Mouse (Mus musculus) kidney, embryonic 15.5 days (tissue): ENCODE data around the gene Slc22a21. TPM values are rescaled to one million over a fixed set of nuclear protein-coding genes. Genes with fewer than 3 reads are reported as not detected.

Source experiments
- ATAC-seq: fragments of 200-750 bp; cut with Nextera tagmentation; replicated peaks from 2 replicates; pipeline ENCODE4 v1.8.0; 2017; ENCODE audit warnings: moderate TSS enrichment; ENCODE audit not compliant: low FRiP score
- H3K27ac ChIP-seq: fragments of 300-500 bp; sonication (generic); 2 replicates; pipeline ENCODE4 v1.5.1; 2015; ENCODE audit warnings: mild to moderate bottlenecking, inconsistent platforms
- H3K27me3 ChIP-seq: fragments of 300-500 bp; sonication (generic); 2 replicates; pipeline ENCODE4 v1.6.1; 2015; ENCODE audit warnings: inconsistent platforms
- H3K36me3 ChIP-seq: fragments of 300-500 bp; sonication (generic); 2 replicates; pipeline ENCODE4 v1.6.1; 2015; ENCODE audit warnings: inconsistent platforms
- H3K4me1 ChIP-seq: fragments of 300-500 bp; sonication (generic); 2 replicates; pipeline ENCODE4 v1.6.1; 2015; ENCODE audit warnings: inconsistent platforms
- H3K4me2 ChIP-seq: fragments of 300-500 bp; sonication (generic); 2 replicates; pipeline ENCODE4 v1.6.1; 2015; ENCODE audit warnings: moderate library complexity, mild to moderate bottlenecking, inconsistent platforms
- H3K4me3 ChIP-seq: fragments of 300-500 bp; sonication (generic); replicated peaks from 2 replicates; pipeline ENCODE4 v1.5.1; 2015; ENCODE audit warnings: mild to moderate bottlenecking, inconsistent platforms
- H3K9ac ChIP-seq: fragments of 300-500 bp; sonication (generic); 2 replicates; pipeline ENCODE4 v1.6.1; 2015; ENCODE audit warnings: mild to moderate bottlenecking, inconsistent platforms
- H3K9me3 ChIP-seq: fragments of 300-500 bp; sonication (generic); replicated peaks from 2 replicates; pipeline ENCODE4 v1.6.1; 2016; ENCODE audit warnings: inconsistent platforms
- WGBS: fragments of 180-500 bp; shearing (Covaris S2); methylation state at CpG from one replicate; pipeline ENCODE4 v1.1.7; 2015; ENCODE audit warnings: mixed read lengths; 5-methylcytosine and 5-hydroxymethylcytosine counted together
- polyA plus RNA-seq: library from polyadenylated mRNA; unstranded; fragments of >200 nt; fragmentation: Nextera tagmentation; extraction: Ambion mirVana; gene quantifications from 2 replicates; pipeline ENCODE4 v1.2.1, GENCODE M21; 2015

Slc22a21 gene
- polyA plus RNA-seq, 1 experiment from 2014 or later = 5.6 TPM

- Histone ChIP-seq H3K9ac (no peak overlapping the region), H3K9me3 (no peaks in the 10 kb centered on the region), H3K27me3 (no peaks in the 10 kb centered on the region), H3K4me1 (0 out of 2 replicates have a peak, but pooled peaks cover 5% of the 10 kb centered on the region), H3K27ac (no peak overlapping the region), H3K4me2 (no peak overlapping the region), H3K4me3 (no peak overlapping the region), H3K36me3 (no peaks in the 10 kb centered on the region)
- no peak for ATAC-seq
- 83% methylated on average over 3 of the region's 3 CpGs for WGBS
These were observed 51.5 kb downstream of the Slc22a21 start for GRCm38 (mm10) chr11:53928585-53928984.

DNA sequence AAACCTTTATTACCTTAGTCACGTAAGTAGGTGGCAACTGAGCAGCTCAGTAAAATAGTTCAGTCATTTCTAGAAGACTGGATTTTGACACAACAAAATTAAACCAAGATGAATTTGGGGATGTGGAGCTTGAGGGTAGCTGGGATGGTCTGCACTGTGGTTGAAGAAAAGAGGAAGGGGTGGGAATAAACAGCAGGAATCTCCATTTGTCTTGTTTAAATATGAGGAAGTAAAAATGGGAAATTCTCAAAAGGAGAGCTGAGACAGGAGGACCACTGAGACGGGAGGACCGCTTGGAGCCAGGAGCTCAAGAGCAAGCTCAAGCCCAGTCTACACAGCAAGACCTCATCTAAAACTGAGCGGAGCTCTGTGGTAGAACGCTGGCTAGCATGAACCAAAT, 53.8 kb downstream of the Slc22a21 start:
- no peaks in the 10 kb centered on the region for H3K9me3 ChIP-seq

GRCm38 (mm10) chr11:53918851-53919250, 61.3 kb downstream of the Slc22a21 start:
- Histone ChIP-seq H3K9me3 (no peaks in the 10 kb centered on the region), H3K4me2 (no peak overlapping the region), H3K27me3 (no peaks in the 10 kb centered on the region), H3K4me1 (no peaks in the 10 kb centered on the region), H3K27ac (no peak overlapping the region), H3K4me3 (no peak overlapping the region), H3K36me3 (no peaks in the 10 kb centered on the region), H3K9ac (no peak overlapping the region)
- no peak for ATAC-seq
- 92% methylated on average over 4 of the region's 4 CpGs for WGBS

More for the DNA sequence above, 53.8 kb downstream of the Slc22a21 start:
- ATAC-seq = no peak
- Histone ChIP-seq H3K27me3 (no peaks in the 10 kb centered on the region), H3K4me2 (no peak overlapping the region), H3K4me3 (no peak overlapping the region), H3K4me1 (0 out of 2 replicates have a peak, but pooled peaks cover 4% of the 10 kb centered on the region), H3K27ac (no peak overlapping the region), H3K36me3 (no peaks in the 10 kb centered on the region), H3K9ac (no peak overlapping the region)
- WGBS = 95% methylated on average over 5 of the region's 5 CpGs

GRCm38 (mm10) chr11:53911011-53911410, 69.1 kb downstream of the Slc22a21 start:
- Histone ChIP-seq H3K4me3 (no peak overlapping the region), H3K4me1 (no peaks in the 10 kb centered on the region), H3K36me3 (no peaks in the 10 kb centered on the region), H3K9ac (no peak overlapping the region), H3K4me2 (no peak overlapping the region), H3K27me3 (no peaks in the 10 kb centered on the region), H3K9me3 (no peaks in the 10 kb centered on the region), H3K27ac (no peak overlapping the region)
- ATAC-seq = no peak
- 66% methylated on average over 4 of the region's 4 CpGs for WGBS

DNA sequence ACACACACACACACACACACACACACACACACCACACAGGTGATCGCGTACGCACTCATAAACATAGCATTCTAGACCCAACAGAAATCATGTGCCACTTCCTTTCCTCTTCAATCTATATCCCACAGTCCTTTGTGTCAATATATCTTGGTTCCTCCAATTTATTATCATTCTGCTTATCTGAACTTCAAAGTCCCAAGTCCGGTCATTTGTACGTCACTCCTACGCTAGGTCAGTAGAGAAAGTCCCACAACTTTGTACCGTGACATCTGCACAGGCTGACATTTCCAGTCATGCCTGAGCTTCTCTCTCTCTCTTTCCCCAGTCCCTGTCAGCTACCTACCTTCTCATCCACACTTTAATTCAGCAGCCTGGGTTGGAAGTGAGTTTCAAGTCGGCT, 71.4 kb downstream of the Slc22a21 start:
- 83% methylated on average over 8 of the region's 8 CpGs for WGBS
- ATAC-seq = no peak
- H3K27me3 ChIP-seq = no peaks in the 10 kb centered on the region
- H3K4me2 ChIP-seq = no peak overlapping the region
- no peak overlapping the region for H3K4me3 ChIP-seq
- no peak overlapping the region for H3K27ac ChIP-seq
- H3K9me3 ChIP-seq = no peaks in the 10 kb centered on the region
- H3K4me1 ChIP-seq = peaks cover 13% of the 10 kb centered on the region
- H3K36me3 ChIP-seq = no peaks in the 10 kb centered on the region
- H3K9ac ChIP-seq = no peak overlapping the region

DNA sequence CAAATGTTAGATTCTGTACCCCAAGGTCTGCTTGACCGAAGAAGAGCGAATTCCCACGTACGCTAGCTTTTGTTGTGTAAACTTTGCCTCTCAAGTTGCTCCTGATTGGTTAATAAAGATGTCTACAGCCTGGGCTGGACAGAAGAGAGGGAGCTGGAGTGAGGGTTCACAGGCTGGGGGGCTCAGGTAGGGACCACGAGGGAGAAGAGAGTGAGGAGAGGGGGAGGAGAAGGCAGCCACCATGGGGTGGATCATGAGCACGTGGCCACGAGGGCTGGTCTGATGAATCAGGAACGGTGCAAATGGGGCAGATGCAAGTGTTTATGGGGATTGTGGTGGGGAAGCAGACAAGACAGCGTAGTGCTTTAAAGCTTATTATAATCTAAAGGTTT, 75.6 kb downstream of the Slc22a21 start:
- H3K4me1 ChIP-seq = peaks cover 20% of the 10 kb centered on the region
- peak overlapping the region; percentile 29; the same call in 1 of the 2 replicates for H3K4me2 ChIP-seq
- no peak overlapping the region for H3K9ac ChIP-seq
- no peaks in the 10 kb centered on the region for H3K27me3 ChIP-seq
- ATAC-seq = peak; percentile 61
- peak overlapping the region; percentile 62 for H3K27ac ChIP-seq
- H3K4me3 ChIP-seq = no peak overlapping the region
- 59% methylated on average over 9 of the region's 9 CpGs for WGBS
- no peaks in the 10 kb centered on the region for H3K36me3 ChIP-seq
- no peaks in the 10 kb centered on the region for H3K9me3 ChIP-seq

DNA sequence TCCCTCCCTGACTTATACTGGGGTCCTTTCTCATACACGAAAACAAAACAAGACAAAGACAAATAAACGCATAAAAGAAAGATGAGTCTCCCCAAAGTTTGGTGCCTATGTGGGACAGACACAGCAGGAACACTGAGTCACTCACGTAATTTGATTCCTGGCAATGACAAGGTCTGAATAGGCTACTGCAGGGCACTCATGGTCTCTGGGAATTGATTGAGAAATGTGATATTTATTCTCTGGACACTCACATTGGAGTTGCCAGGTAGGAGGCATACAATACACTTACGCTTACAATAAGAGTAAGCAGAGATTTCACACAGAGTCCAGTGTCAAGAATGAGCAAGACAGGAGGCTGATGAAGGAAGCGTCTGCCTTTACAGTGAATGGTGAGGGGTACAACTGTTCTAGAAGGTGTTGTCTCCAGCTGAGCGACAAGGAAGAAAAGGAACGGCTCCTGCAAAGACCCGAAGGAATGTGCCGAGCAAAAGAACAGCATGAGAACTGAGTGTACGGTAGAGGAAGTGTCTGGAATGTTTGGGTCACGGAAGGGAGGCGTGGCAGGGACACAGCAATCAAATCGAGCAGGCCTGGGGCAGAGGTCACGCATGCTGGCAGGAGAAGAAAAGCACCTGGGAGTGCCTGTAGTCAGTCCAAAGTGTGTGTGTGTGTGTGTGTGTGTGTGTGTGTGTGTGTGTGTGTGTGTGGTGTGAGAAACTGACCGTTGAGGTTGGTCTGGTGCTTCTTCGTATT, 76.2 kb downstream of the Slc22a21 start:
- H3K4me1 ChIP-seq = peaks cover 20% of the 10 kb centered on the region
- peak overlapping the region; percentile 29 for H3K4me2 ChIP-seq
- peak overlapping the region; percentile 62 for H3K27ac ChIP-seq
- WGBS = 21% methylated on average over 16 of the region's 16 CpGs
- no peaks in the 10 kb centered on the region for H3K27me3 ChIP-seq
- no peak overlapping the region for H3K9ac ChIP-seq
- peak; percentile 86 for ATAC-seq
- no peaks in the 10 kb centered on the region for H3K36me3 ChIP-seq
- H3K4me3 ChIP-seq = no peak overlapping the region
- no peaks in the 10 kb centered on the region for H3K9me3 ChIP-seq

GRCm38 (mm10) chr11:53902741-53903140, 77.4 kb downstream of the Slc22a21 start:
- Histone ChIP-seq H3K4me3 (no peak overlapping the region), H3K27ac (no peak overlapping the region), H3K4me2 (no peak overlapping the region), H3K27me3 (no peaks in the 10 kb centered on the region), H3K36me3 (no peaks in the 10 kb centered on the region), H3K9me3 (no peaks in the 10 kb centered on the region), H3K9ac (no peak overlapping the region), H3K4me1 (peaks cover 20% of the 10 kb centered on the region)
- WGBS = 79% methylated on average over 14 of the region's 14 CpGs
- no peak for ATAC-seq

GRCm38 (mm10) chr11:53900991-53901390, 79.1 kb downstream of the Slc22a21 start:
- 50% methylated on average over 1 of the region's 1 CpGs for WGBS
- Histone ChIP-seq H3K4me2 (no peak overlapping the region), H3K36me3 (no peaks in the 10 kb centered on the region), H3K4me3 (no peak overlapping the region), H3K9me3 (no peaks in the 10 kb centered on the region), H3K27ac (no peak overlapping the region), H3K27me3 (no peaks in the 10 kb centered on the region), H3K9ac (no peak overlapping the region), H3K4me1 (peaks cover 20% of the 10 kb centered on the region)
- ATAC-seq = no peak

DNA sequence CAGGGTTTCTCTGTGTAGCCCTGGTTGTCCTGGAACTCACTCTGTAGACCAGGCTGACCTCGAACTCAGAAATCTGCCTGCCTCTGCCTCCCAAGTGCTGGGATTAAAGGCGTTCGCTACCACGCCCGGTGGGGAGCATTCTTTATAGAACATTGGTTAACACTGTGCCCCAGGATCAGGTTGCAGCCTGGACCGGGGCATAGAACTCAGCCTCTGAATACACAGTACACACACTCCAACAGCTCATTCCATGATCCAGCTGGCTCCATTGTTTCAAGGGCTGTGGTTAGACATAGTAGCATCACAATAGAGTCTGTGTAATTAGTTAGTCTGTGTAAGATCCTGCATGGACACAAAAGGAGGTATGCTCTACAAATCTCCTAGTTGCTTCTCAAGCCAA, 80.2 kb downstream of the Slc22a21 start:
- ATAC-seq = no peak
- Histone ChIP-seq H3K27ac (no peak overlapping the region), H3K4me1 (peaks cover 20% of the 10 kb centered on the region), H3K9me3 (no peaks in the 10 kb centered on the region), H3K27me3 (no peaks in the 10 kb centered on the region), H3K4me2 (no peak overlapping the region), H3K9ac (no peak overlapping the region), H3K4me3 (no peak overlapping the region), H3K36me3 (no peaks in the 10 kb centered on the region)
- 92% methylated on average over 6 of the region's 6 CpGs for whole genome bisulfite sequencing
